Mouse (Mus musculus) limb, embryonic 15.5 days (tissue): Measurements from ENCODE around the gene Cyp4a32. TPM values are rescaled to one million over a fixed set of nuclear protein-coding genes. Genes with fewer than 3 reads are reported as not detected.

ENCODE experiments used
- ATAC-seq: fragments of 200-750 bp; cut with Nextera tagmentation; 2 replicates; pipeline ENCODE4 v1.8.0; 2017; ENCODE audit warnings: low read depth, moderate TSS enrichment; ENCODE audit not compliant: insufficient number of reproducible peaks, low FRiP score, low TSS enrichment
- H3K27ac ChIP-seq: fragments of 300-500 bp; sonication (generic); 2 replicates; pipeline ENCODE4 v1.5.1; 2015; ENCODE audit warnings: moderate library complexity, mild to moderate bottlenecking, inconsistent platforms
- H3K27me3 ChIP-seq: fragments of 300-500 bp; sonication (generic); 2 replicates; pipeline ENCODE4 v1.6.1; 2015; ENCODE audit warnings: inconsistent platforms
- H3K36me3 ChIP-seq: fragments of 300-500 bp; sonication (generic); 2 replicates; pipeline ENCODE4 v1.6.1; 2015; ENCODE audit warnings: inconsistent platforms
- H3K4me1 ChIP-seq: fragments of 300-500 bp; sonication (generic); 2 replicates; pipeline ENCODE4 v1.6.1; 2015; ENCODE audit warnings: inconsistent platforms
- H3K4me2 ChIP-seq: fragments of 300-500 bp; sonication (generic); 2 replicates; pipeline ENCODE4 v1.6.1; 2015; ENCODE audit warnings: mild to moderate bottlenecking, inconsistent platforms
- H3K4me3 ChIP-seq: fragments of 300-500 bp; sonication (generic); 2 replicates; pipeline ENCODE4 v1.5.1; 2015; ENCODE audit warnings: mild to moderate bottlenecking, inconsistent platforms
- H3K9ac ChIP-seq: fragments of 300-500 bp; sonication (generic); 2 replicates; pipeline ENCODE4 v1.6.1; 2015; ENCODE audit warnings: inconsistent platforms
- H3K9me3 ChIP-seq: fragments of 300-500 bp; sonication (generic); 2 replicates; pipeline ENCODE4 v1.6.1; 2016; ENCODE audit warnings: inconsistent platforms
- polyA plus RNA-seq: library from polyadenylated mRNA; unstranded; fragments of >200 nt; fragmentation: Nextera tagmentation; extraction: Ambion mirVana; gene quantifications from 2 replicates; pipeline ENCODE4 v1.2.1, GENCODE M21; 2015

Cyp4a32 gene
- polyA plus RNA-seq, 1 experiment from 2014 or later = not detected

DNA sequence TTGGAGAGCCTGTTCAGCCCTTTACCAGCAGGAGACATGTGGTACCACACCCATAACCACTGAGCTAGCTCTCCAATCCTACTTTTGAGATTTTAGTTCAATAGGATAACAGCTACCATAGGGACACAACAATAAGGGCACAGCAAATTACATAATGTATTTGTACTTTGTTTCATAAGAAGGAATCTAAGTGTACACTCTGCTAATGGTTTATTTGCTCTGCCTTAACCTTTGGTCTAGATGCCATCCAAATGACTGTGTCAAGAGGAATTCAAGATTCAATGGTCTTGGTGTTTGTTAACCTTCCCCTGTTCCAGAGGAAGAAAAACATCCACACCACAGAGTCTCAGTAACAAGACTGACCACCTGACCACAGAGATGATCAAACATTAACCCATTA, 58.4 kb downstream of the Cyp4a32 start:
- ATAC-seq = no peak
- H3K4me1 ChIP-seq = peaks cover 5% of the 10 kb centered on the region
- H3K9me3 ChIP-seq = no peaks in the 10 kb centered on the region
- H3K4me3 ChIP-seq = no peak overlapping the region
- H3K27ac ChIP-seq = no peak overlapping the region
- no peak overlapping the region for H3K9ac ChIP-seq
- H3K27me3 ChIP-seq = no peaks in the 10 kb centered on the region
- H3K4me2 ChIP-seq = no peak overlapping the region
- H3K36me3 ChIP-seq = no peaks in the 10 kb centered on the region

Other genes starting within 250 kb of the Cyp4a32 start
- gene Cyp4a12b, start 189.3 kb upstream of the Cyp4a32 start, polyA plus RNA-seq = not detected in 2 replicates
- not detected in 2 replicates for gene Cyp4a30b, start 148.4 kb upstream of the Cyp4a32 start, polyA plus RNA-seq
- gene Cyp4a14, start 104.8 kb upstream of the Cyp4a32 start, polyA plus RNA-seq = not detected in 2 replicates
- gene Cyp4a10, start 82.7 kb upstream of the Cyp4a32 start, polyA plus RNA-seq = not detected in 2 replicates
- gene Cyp4a31, start 37.3 kb upstream of the Cyp4a32 start, polyA plus RNA-seq = 0.07 TPM in 1 of 2 replicates, not detected in the other
- 1.8 and 2.1 TPM in 2 replicates for gene Cyp4b1, start 46.8 kb downstream of the Cyp4a32 start, polyA plus RNA-seq
- 34.1 and 36.5 TPM in 2 replicates for gene Efcab14, start 136.8 kb downstream of the Cyp4a32 start, polyA plus RNA-seq
- gene Tex38, start 180.0 kb downstream of the Cyp4a32 start, polyA plus RNA-seq = 0.22 and 0.26 TPM in 2 replicates
- gene Atpaf1, start 183.8 kb downstream of the Cyp4a32 start, polyA plus RNA-seq = 44.1 and 50.6 TPM in 2 replicates
- 14.0 and 14.1 TPM in 2 replicates for gene Mob3c, start 227.1 kb downstream of the Cyp4a32 start, polyA plus RNA-seq
- 31.8 and 32.7 TPM in 2 replicates for gene Mknk1, start 238.2 kb downstream of the Cyp4a32 start, polyA plus RNA-seq